Mouse (Mus musculus) heart, adult 11 months (tissue): ENCODE results near the gene Selp.
A peak's percentile ranks its signal among the peaks of the same experiment; 100 is the strongest.

Experiments
- DNase-seq: peaks from one replicate; pipeline ENCODE4 v3.0.0; 2022

Selp gene

GRCm38 (mm10) chr1:164184142-164184870 is 69.2 kb downstream of the Selp start:
- peak; percentile 83 for DNase-seq

- peak; percentile 39 for DNase-seq
Measured at GRCm38 (mm10) chr1:164184871-164185223, 69.8 kb downstream of the Selp start.

- peak; percentile 60 for DNase-seq
Measured at GRCm38 (mm10) chr1:164185316-164185715, 70.3 kb downstream of the Selp start.

GRCm38 (mm10) chr1:164187002-164187560 is 72.0 kb downstream of the Selp start:
- DNase-seq = peak; percentile 55

GRCm38 (mm10) chr1:164199551-164199950 is 84.5 kb downstream of the Selp start:
- peak; percentile 83 for DNase-seq
